In the genomic region with DNA sequence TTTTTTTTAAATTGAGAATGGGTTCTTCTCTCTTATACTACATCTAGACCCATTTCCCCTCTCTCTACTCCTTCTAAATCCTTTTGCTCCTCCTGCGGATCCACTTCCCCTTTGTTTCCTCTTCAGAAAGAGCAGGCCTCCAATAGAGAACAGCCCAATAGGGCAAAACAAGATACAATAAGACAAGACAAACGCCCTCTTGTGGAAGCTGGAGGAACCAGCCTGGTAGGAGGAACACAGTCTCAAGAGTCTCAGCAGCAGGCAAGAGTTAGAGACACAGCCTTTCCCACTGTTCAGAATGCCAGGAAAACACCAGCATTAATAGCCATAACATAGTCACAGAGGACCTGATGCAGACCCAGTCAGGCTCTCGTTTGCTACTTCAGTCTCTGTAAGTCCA, we compare ENCODE assay signal across 13 mouse cellular contexts.
DNase-seq lines count a peak whose midpoint lies in the region; TF ChIP-seq lines count a peak whose summit lies in the region.
"Had no signal": no experiment of that assay in that cellular context is flagged by ENCODE, and none has a peak within 500 bp of the region (broad histone marks: within the 10 kb centered on the region; RNA-seq: fewer than 3 reads in every experiment).

No protein-coding gene starts in this region.

- TF ChIP-seq CTCF in gastrocnemius, adult 2 months (IDR thresholded peaks at IDR 0.05) = peak; percentile 14; the same call in 1 of the 2 replicates
- TF ChIP-seq CTCF in layer of hippocampus, adult 2 months (conservative IDR thresholded peaks at IDR 0.05) = peak; percentile 44

- H3K4me3 ChIP-seq in gastrocnemius, adult 2 months = no peak overlapping the region
- no peak overlapping the region for H3K4me3 ChIP-seq in layer of hippocampus, adult 2 months
- H3K4me3 ChIP-seq: erythroblast, embryonic 14.5 days; heart, embryonic 12.5 days; hindbrain, embryonic 12.5 days; limb, embryonic 13.5 days had no signal

- DNase-seq in gastrocnemius, adult 2 months = no peak
- DNase-seq in gastrocnemius, postnatal 14 days = no peak
- DNase-seq in layer of hippocampus, adult 2 months (ENCODE audit: low spot score in 2 of 2) = no peak
- DNase-seq in layer of hippocampus, adult 18-20 months (ENCODE audit: low spot score in 2 of 2) = no peak
- DNase-seq in ES-CJ7 (ENCODE audit: low read depth, low spot score) = peak; percentile 71
- peak; percentile 11 for DNase-seq in embryo, embryonic 11 days
- no peak for DNase-seq in right cerebral cortex, postnatal 25 days
- no peak for DNase-seq in cerebellum, adult 8-10 months
- DNase-seq: lung, adult 18-20 months had no signal

- intact Hi-C loops in gastrocnemius, adult 2 months (cut with DNase I) = no loop called here
- intact Hi-C loops in gastrocnemius, postnatal 14 days (cut with DNase I; ENCODE audit: low total_unique reads) = no loop called here

- H3K27ac ChIP-seq in gastrocnemius, adult 2 months = no peak overlapping the region
- no peak overlapping the region for H3K27ac ChIP-seq in layer of hippocampus, adult 2 months
- H3K27ac ChIP-seq: hindbrain, embryonic 12.5 days; limb, embryonic 13.5 days had no signal

Comparison
In these comparisons a context has a peak if more than half of its experiments do, and no peak if none do; other contexts are left out.
1. DNase-seq: peak in ES-CJ7 (single experiment) and embryo, embryonic 11 days (single experiment); none in gastrocnemius, adult 2 months (single experiment), gastrocnemius, postnatal 14 days (single experiment), layer of hippocampus, adult 2 months (0 of 2), layer of hippocampus, adult 18-20 months (0 of 2), right cerebral cortex, postnatal 25 days (single experiment) and cerebellum, adult 8-10 months (single experiment).